ENCODE assay signal across 9 mouse cellular contexts in genomic region chr4:59818498-59818897, GRCm38 (mm10). TPM values are rescaled to one million over a fixed set of nuclear protein-coding genes. Genes with fewer than 3 reads are reported as not detected.
DNase-seq lines count a peak whose midpoint lies in the region; ATAC-seq lines count a peak whose summit lies in the region.
"Had no signal": no experiment of that assay in that cellular context is flagged by ENCODE, and none has a peak within 500 bp of the region (broad histone marks: within the 10 kb centered on the region; RNA-seq: fewer than 3 reads in every experiment).

No protein-coding gene starts in this region.

- H3K36me3 ChIP-seq in kidney, embryonic 15.5 days, result no peaks in the 10 kb centered on the region
- H3K36me3 ChIP-seq in kidney, embryonic 14.5 days (ENCODE audit: control insufficient read depth, insufficient read depth, low read length), result no peaks in the 10 kb centered on the region
- H3K36me3 ChIP-seq in midbrain, embryonic 13.5 days, result no peaks in the 10 kb centered on the region
- H3K36me3 ChIP-seq in midbrain, embryonic 15.5 days (replicated peaks), result no peaks in the 10 kb centered on the region
- H3K36me3 ChIP-seq in forebrain, embryonic 15.5 days, result no peaks in the 10 kb centered on the region

- WGBS in kidney, embryonic 15.5 days, result 84% methylated on average over 10 of the region's 10 CpGs
- 82% methylated on average over 10 of the region's 10 CpGs for WGBS in kidney, embryonic 14.5 days
- 68% methylated on average over 10 of the region's 10 CpGs for WGBS in midbrain, embryonic 13.5 days
- WGBS in midbrain, embryonic 15.5 days, result 73% methylated on average over 10 of the region's 10 CpGs
- 53% methylated on average over 10 of the region's 10 CpGs for WGBS in forebrain, embryonic 15.5 days

- H3K9me3 ChIP-seq in kidney, embryonic 15.5 days (replicated peaks), result no peaks in the 10 kb centered on the region
- H3K9me3 ChIP-seq in kidney, embryonic 14.5 days (ENCODE audit: control insufficient read depth, low read length), result no peaks in the 10 kb centered on the region
- no peaks in the 10 kb centered on the region for H3K9me3 ChIP-seq in midbrain, embryonic 13.5 days
- no peaks in the 10 kb centered on the region for H3K9me3 ChIP-seq in midbrain, embryonic 15.5 days
- no peaks in the 10 kb centered on the region for H3K9me3 ChIP-seq in forebrain, embryonic 15.5 days

- DNase-seq in lung, postnatal 36 days, result peak; percentile 24
- no peak for DNase-seq in yolk sac, embryonic 10.5 days (ENCODE audit: low spot score)
- DNase-seq: gastrocnemius, postnatal 25 days had no signal

- H3K9ac ChIP-seq in kidney, embryonic 15.5 days, result no peak overlapping the region
- H3K9ac ChIP-seq in kidney, embryonic 14.5 days (ENCODE audit: low read depth, low read length), result no peak overlapping the region
- H3K9ac ChIP-seq in midbrain, embryonic 13.5 days (replicated peaks), result no peak overlapping the region
- no peak overlapping the region for H3K9ac ChIP-seq in midbrain, embryonic 15.5 days
- H3K9ac ChIP-seq in forebrain, embryonic 15.5 days (replicated peaks), result no peak overlapping the region

- ATAC-seq in kidney, embryonic 15.5 days (replicated peaks; ENCODE audit: low FRiP score), result no peak
- no peak for ATAC-seq in kidney, embryonic 14.5 days (ENCODE audit: low FRiP score, low TSS enrichment)
- ATAC-seq in midbrain, embryonic 13.5 days, result no peak
- ATAC-seq in midbrain, embryonic 15.5 days (replicated peaks), result no peak
- ATAC-seq in forebrain, embryonic 15.5 days (replicated peaks), result no peak
- ATAC-seq: intestine, postnatal 0 days had no signal

- H3K4me1 ChIP-seq in kidney, embryonic 15.5 days, result peaks cover 26% of the 10 kb centered on the region
- H3K4me1 ChIP-seq in kidney, embryonic 14.5 days (ENCODE audit: control insufficient read depth, insufficient read depth, low read length), result peaks cover 4% of the 10 kb centered on the region; the same call in 1 of the 2 replicates
- H3K4me1 ChIP-seq in midbrain, embryonic 13.5 days (replicated peaks), result peaks cover 30% of the 10 kb centered on the region
- peaks cover 13% of the 10 kb centered on the region; the same call in 1 of the 2 replicates for H3K4me1 ChIP-seq in midbrain, embryonic 15.5 days
- peaks cover 14% of the 10 kb centered on the region for H3K4me1 ChIP-seq in forebrain, embryonic 15.5 days

- no peaks in the 10 kb centered on the region for H3K27me3 ChIP-seq in kidney, embryonic 15.5 days
- H3K27me3 ChIP-seq in kidney, embryonic 14.5 days (ENCODE audit: control insufficient read depth, insufficient read depth, low read length), result no peaks in the 10 kb centered on the region
- no peaks in the 10 kb centered on the region for H3K27me3 ChIP-seq in midbrain, embryonic 13.5 days
- H3K27me3 ChIP-seq in midbrain, embryonic 15.5 days (replicated peaks), result no peaks in the 10 kb centered on the region
- H3K27me3 ChIP-seq in forebrain, embryonic 15.5 days, result no peaks in the 10 kb centered on the region

- no peak overlapping the region for H3K4me2 ChIP-seq in kidney, embryonic 15.5 days
- H3K4me2 ChIP-seq in kidney, embryonic 14.5 days (replicated peaks; ENCODE audit: low read depth, low read length), result no peak overlapping the region
- H3K4me2 ChIP-seq in midbrain, embryonic 13.5 days (replicated peaks), result no peak overlapping the region
- no peak overlapping the region for H3K4me2 ChIP-seq in midbrain, embryonic 15.5 days
- no peak overlapping the region for H3K4me2 ChIP-seq in forebrain, embryonic 15.5 days (replicated peaks)

- H3K4me3 ChIP-seq in kidney, embryonic 15.5 days (replicated peaks), result no peak overlapping the region
- no peak overlapping the region for H3K4me3 ChIP-seq in kidney, embryonic 14.5 days (ENCODE audit: low read length)
- no peak overlapping the region for H3K4me3 ChIP-seq in midbrain, embryonic 13.5 days (replicated peaks)
- H3K4me3 ChIP-seq in midbrain, embryonic 15.5 days, result no peak overlapping the region
- no peak overlapping the region for H3K4me3 ChIP-seq in forebrain, embryonic 15.5 days

- peak overlapping the region; percentile 48; the same call in 1 of the 2 replicates for H3K27ac ChIP-seq in kidney, embryonic 15.5 days
- no peak overlapping the region for H3K27ac ChIP-seq in kidney, embryonic 14.5 days (ENCODE audit: low read depth, low read length)
- H3K27ac ChIP-seq in midbrain, embryonic 13.5 days, result 0 out of 2 replicates have a peak overlapping the region, but pooled peaks have one; percentile 56
- H3K27ac ChIP-seq in midbrain, embryonic 15.5 days, result no peak overlapping the region
- H3K27ac ChIP-seq in forebrain, embryonic 15.5 days (replicated peaks), result peak overlapping the region; percentile 61

RNA-seq across cellular contexts. Expression of gene Snx30, which starts 12.9 kb away (rescaled TPM):
- polyA plus RNA-seq in kidney, embryonic 15.5 days (2015; fragmentation: Nextera tagmentation; extraction: Ambion mirVana), result 6.0 and 7.7 TPM in 2 replicates
- polyA plus RNA-seq in kidney, embryonic 14.5 days (2014; fragmentation: Nextera tagmentation; extraction: Ambion mirVana), result 7.9 and 12.1 TPM in 2 replicates
- 13.7 and 14.3 TPM in 2 replicates for polyA plus RNA-seq in midbrain, embryonic 13.5 days (2015; fragmentation: Nextera tagmentation; extraction: Ambion mirVana)
- 20.5 and 22.4 TPM in 2 replicates for polyA plus RNA-seq in midbrain, embryonic 15.5 days (2015; fragmentation: Nextera tagmentation; extraction: Ambion mirVana)
- polyA plus RNA-seq in forebrain, embryonic 15.5 days (2015; fragmentation: Nextera tagmentation; extraction: Ambion mirVana), result 10.7 and 13.0 TPM in 2 replicates

RNA-seq across cellular contexts. Expression of gene Inip, which starts 17.1 kb away (rescaled TPM):
- polyA plus RNA-seq in kidney, embryonic 15.5 days (2015; fragmentation: Nextera tagmentation; extraction: Ambion mirVana), result 59.3 and 63.3 TPM in 2 replicates
- 55.5 and 69.3 TPM in 2 replicates for polyA plus RNA-seq in kidney, embryonic 14.5 days (2014; fragmentation: Nextera tagmentation; extraction: Ambion mirVana)
- 80.1 and 82.0 TPM in 2 replicates for polyA plus RNA-seq in midbrain, embryonic 13.5 days (2015; fragmentation: Nextera tagmentation; extraction: Ambion mirVana)
- polyA plus RNA-seq in midbrain, embryonic 15.5 days (2015; fragmentation: Nextera tagmentation; extraction: Ambion mirVana), result 55.4 and 61.4 TPM in 2 replicates
- polyA plus RNA-seq in forebrain, embryonic 15.5 days (2015; fragmentation: Nextera tagmentation; extraction: Ambion mirVana), result 77.2 and 80.6 TPM in 2 replicates

Comparison
In these comparisons a context has a peak if more than half of its experiments do, and no peak if none do; other contexts are left out.
1. H3K27ac ChIP-seq: peak in kidney, embryonic 15.5 days (single experiment), midbrain, embryonic 13.5 days (single experiment) and forebrain, embryonic 15.5 days (single experiment); none in kidney, embryonic 14.5 days (single experiment) and midbrain, embryonic 15.5 days (single experiment).